Mouse (Mus musculus): ENCODE results near the gene Olfr324. TPM values are rescaled to one million over a fixed set of nuclear protein-coding genes. Genes with fewer than 3 reads are reported as not detected.

The Olfr324 gene
- total and polyA plus RNA-seq, 2 experiments from 2014 or later: 0.04 to 0.49 TPM

DNA sequence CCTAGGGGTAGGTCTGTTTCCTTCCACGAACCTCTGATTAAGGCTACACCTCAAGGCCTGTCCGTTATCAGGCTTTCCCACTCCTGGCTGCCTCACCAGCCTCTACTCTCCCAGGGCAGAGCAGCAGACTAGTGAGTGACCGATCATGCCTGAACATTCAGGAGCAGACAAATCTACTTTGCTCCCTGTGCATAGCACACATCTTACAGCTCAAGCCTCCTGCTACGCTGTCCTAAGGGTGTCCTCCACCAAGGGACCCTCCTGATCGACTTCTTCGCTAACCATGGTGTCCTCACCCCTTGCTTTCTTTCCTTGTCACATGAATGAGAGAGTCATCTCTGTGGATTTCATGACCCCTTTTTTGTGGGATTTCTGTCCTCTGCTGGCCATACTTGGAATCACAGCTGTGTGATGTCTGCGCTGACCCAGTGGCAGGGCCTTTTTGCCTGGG is 7.0 kb upstream of the Olfr324 start:
- H3K27me3 ChIP-seq (ENCODE audit: insufficient read depth, low read length): no peaks in the 10 kb centered on the region
- no peaks in the 10 kb centered on the region for H3K4me1 ChIP-seq (ENCODE audit: insufficient read depth, low read length)
- 60% methylated on average over 7 of the region's 7 CpGs for WGBS

DNA sequence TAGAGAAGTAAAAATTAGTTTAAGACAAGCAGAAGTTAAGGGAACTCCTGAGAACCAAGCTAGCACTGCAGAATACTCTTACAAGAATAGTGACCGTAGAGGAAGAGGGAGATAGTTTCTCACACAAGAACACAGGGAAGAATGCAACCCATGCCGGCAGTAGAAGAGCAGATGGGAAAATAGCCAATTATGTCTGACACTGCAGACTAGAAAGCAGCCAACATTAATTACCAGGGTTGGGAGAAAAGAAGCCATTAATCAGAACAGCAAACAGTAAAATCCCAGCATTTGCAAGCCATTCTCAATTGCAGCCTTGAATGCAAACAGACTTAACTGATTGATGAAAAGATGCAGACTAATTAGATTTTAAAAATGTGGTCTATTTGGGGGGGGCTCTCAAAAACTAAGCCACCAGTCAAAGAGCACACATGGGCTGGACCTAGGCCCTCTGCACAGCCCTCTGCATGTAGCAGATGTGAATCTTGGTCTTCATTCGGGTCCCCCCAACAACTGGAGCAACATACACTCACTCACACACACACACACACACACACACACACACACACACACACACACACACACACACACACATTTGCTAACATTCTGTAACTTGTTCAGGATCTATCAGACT is 6.2 kb upstream of the Olfr324 start:
- H3K9me3 ChIP-seq (ENCODE audit: low read length): no peaks in the 10 kb centered on the region
- H3K27me3 ChIP-seq (ENCODE audit: insufficient read depth, low read length): no peaks in the 10 kb centered on the region
- no peaks in the 10 kb centered on the region for H3K36me3 ChIP-seq (ENCODE audit: insufficient read depth, low read length)
- H3K4me1 ChIP-seq (ENCODE audit: insufficient read depth, low read length): no peaks in the 10 kb centered on the region
- no peak overlapping the region for H3K27ac ChIP-seq (ENCODE audit: low read depth, low read length)
- H3K4me3 ChIP-seq (ENCODE audit: low read depth, low read length): no peak overlapping the region
- TF ChIP-seq CTCF (IDR thresholded peaks at IDR 0.05): no peak
- DNase-seq (ENCODE audit: low spot score) (peak; percentile 46), ATAC-seq (ENCODE audit: low FRiP score) (no peak)
- H3K4me2 ChIP-seq (ENCODE audit: low read depth, low read length, poor library complexity, severe bottlenecking): no peak overlapping the region
- H3K9ac ChIP-seq (replicated peaks; ENCODE audit: low read length, poor library complexity, severe bottlenecking): no peak overlapping the region
- WGBS: 67% methylated on average over 3 of the region's 3 CpGs

More for the DNA sequence above, 7.0 kb upstream of the Olfr324 start:
- no peaks in the 10 kb centered on the region for H3K9me3 ChIP-seq (ENCODE audit: low read length)
- H3K27ac ChIP-seq (ENCODE audit: low read depth, low read length): no peak overlapping the region
- no peak overlapping the region for H3K4me3 ChIP-seq (ENCODE audit: low read depth, low read length)
- ATAC-seq (ENCODE audit: low FRiP score) (no peak), DNase-seq (ENCODE audit: low spot score) (peak; percentile 4)
- H3K4me2 ChIP-seq (ENCODE audit: low read depth, low read length, poor library complexity, severe bottlenecking): no peak overlapping the region
- peak; percentile 79 for TF ChIP-seq CTCF (IDR thresholded peaks at IDR 0.05)
- no peak overlapping the region for H3K9ac ChIP-seq (replicated peaks; ENCODE audit: low read length, poor library complexity, severe bottlenecking)
- H3K36me3 ChIP-seq (ENCODE audit: insufficient read depth, low read length): no peaks in the 10 kb centered on the region

GRCm38 (mm10) chr11:58597837-58598236 is 2.9 kb downstream of the Olfr324 start:
- no peak overlapping the region for H3K4me3 ChIP-seq (ENCODE audit: low read depth, low read length)
- H3K4me1 ChIP-seq (ENCODE audit: insufficient read depth, low read length): no peaks in the 10 kb centered on the region
- no peak overlapping the region for H3K9ac ChIP-seq (replicated peaks; ENCODE audit: low read length, poor library complexity, severe bottlenecking)
- no peak for ATAC-seq (ENCODE audit: low FRiP score)
- no peak overlapping the region for H3K4me2 ChIP-seq (ENCODE audit: low read depth, low read length, poor library complexity, severe bottlenecking)
- 85% methylated on average over 13 of the region's 13 CpGs for WGBS
- TF ChIP-seq CTCF (IDR thresholded peaks at IDR 0.05): no peak
- no peaks in the 10 kb centered on the region for H3K36me3 ChIP-seq (ENCODE audit: insufficient read depth, low read length)
- no peaks in the 10 kb centered on the region for H3K9me3 ChIP-seq (ENCODE audit: low read length)
- DNase-seq (ENCODE audit: low spot score): no peak
- no peak overlapping the region for H3K27ac ChIP-seq (ENCODE audit: low read depth, low read length)
- no peaks in the 10 kb centered on the region for H3K27me3 ChIP-seq (ENCODE audit: insufficient read depth, low read length)

DNA sequence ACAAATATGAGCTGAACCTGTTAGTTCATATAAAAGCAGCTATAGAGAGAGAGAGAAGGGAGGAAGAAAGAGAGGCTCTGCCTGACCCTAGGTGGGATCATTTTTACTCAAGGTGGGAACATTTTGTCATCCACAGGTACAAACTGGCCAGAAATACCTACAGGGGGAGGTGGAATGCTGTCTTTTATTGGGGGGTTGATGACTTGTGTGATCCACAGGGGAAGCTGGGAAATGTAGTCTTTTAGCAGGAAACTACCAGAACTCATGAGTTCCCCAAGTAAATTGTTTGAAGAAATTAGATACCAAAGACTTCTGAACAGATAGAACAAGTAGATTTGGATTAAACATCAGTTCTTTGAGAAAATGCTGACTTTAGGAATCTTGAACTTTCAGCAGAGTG is 7.1 kb downstream of the Olfr324 start:
- DNase-seq (ENCODE audit: low spot score) (no peak), ATAC-seq (ENCODE audit: low FRiP score) (no peak)
- H3K9ac ChIP-seq (replicated peaks; ENCODE audit: low read length, poor library complexity, severe bottlenecking): no peak overlapping the region
- H3K36me3 ChIP-seq (ENCODE audit: insufficient read depth, low read length): no peaks in the 10 kb centered on the region
- H3K9me3 ChIP-seq (ENCODE audit: low read length): no peaks in the 10 kb centered on the region
- H3K4me2 ChIP-seq (ENCODE audit: low read depth, low read length, poor library complexity, severe bottlenecking): no peak overlapping the region
- H3K4me1 ChIP-seq (ENCODE audit: insufficient read depth, low read length): no peaks in the 10 kb centered on the region
- H3K27ac ChIP-seq (ENCODE audit: low read depth, low read length): no peak overlapping the region
- no peak for TF ChIP-seq CTCF (IDR thresholded peaks at IDR 0.05)
- H3K27me3 ChIP-seq (ENCODE audit: insufficient read depth, low read length): no peaks in the 10 kb centered on the region
- H3K4me3 ChIP-seq (ENCODE audit: low read depth, low read length): no peak overlapping the region

DNA sequence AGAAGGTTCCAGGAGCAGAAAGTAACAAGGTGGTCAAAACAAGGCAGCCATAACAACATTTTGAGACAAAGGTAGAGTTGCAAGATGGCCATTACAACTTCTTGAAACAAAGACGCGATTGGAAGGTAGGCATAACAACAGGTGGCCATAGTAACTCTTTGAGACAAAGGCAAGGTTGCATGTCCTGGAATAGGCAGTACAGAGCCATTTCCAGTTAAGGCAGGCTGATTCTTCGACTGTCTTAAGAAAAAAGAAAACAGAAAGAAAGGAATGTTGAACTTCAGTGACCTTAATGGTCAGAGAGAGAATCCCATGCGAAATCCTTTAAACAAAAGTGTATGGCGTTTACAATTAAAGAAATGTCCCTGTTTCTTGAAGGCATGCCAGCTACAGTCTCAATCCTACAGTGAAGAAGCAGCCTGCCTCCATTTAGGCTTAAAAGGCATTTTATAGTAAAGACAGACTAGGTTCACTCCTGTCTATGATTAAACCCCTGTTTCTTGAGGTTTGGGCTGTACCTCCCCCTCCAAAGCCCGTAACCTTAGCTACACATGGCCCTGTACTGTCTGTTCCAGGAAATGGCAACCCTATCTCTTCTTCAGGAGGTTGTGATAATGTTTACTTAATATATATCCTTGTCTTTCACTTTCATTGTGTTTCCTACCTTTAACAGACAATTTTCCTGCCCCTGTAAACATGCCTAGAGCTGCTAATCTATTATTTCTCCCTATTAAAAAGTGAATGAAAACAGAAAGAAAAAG is 8.1 kb downstream of the Olfr324 start:
- H3K27ac ChIP-seq (ENCODE audit: low read depth, low read length): no peak overlapping the region
- no peak overlapping the region for H3K4me3 ChIP-seq (ENCODE audit: low read depth, low read length)
- H3K36me3 ChIP-seq (ENCODE audit: insufficient read depth, low read length): no peaks in the 10 kb centered on the region
- DNase-seq (ENCODE audit: low spot score) (no peak), ATAC-seq (ENCODE audit: low FRiP score) (no peak)
- no peaks in the 10 kb centered on the region for H3K4me1 ChIP-seq (ENCODE audit: insufficient read depth, low read length)
- H3K4me2 ChIP-seq (ENCODE audit: low read depth, low read length, poor library complexity, severe bottlenecking): no peak overlapping the region
- no peak overlapping the region for H3K9ac ChIP-seq (replicated peaks; ENCODE audit: low read length, poor library complexity, severe bottlenecking)
- 83% methylated on average over 6 of the region's 6 CpGs for WGBS
- H3K27me3 ChIP-seq (ENCODE audit: insufficient read depth, low read length): no peaks in the 10 kb centered on the region
- no peaks in the 10 kb centered on the region for H3K9me3 ChIP-seq (ENCODE audit: low read length)
- no peak for TF ChIP-seq CTCF (IDR thresholded peaks at IDR 0.05)

- no peaks in the 10 kb centered on the region for H3K36me3 ChIP-seq (ENCODE audit: insufficient read depth, low read length)
- no peaks in the 10 kb centered on the region for H3K27me3 ChIP-seq (ENCODE audit: insufficient read depth, low read length)
- H3K27ac ChIP-seq (ENCODE audit: low read depth, low read length): no peak overlapping the region
- H3K4me3 ChIP-seq (ENCODE audit: low read depth, low read length): no peak overlapping the region
- no peak overlapping the region for H3K4me2 ChIP-seq (ENCODE audit: low read depth, low read length, poor library complexity, severe bottlenecking)
- TF ChIP-seq CTCF (IDR thresholded peaks at IDR 0.05): no peak
- WGBS: 67% methylated on average over 2 of the region's 2 CpGs
- ATAC-seq (ENCODE audit: low FRiP score) (no peak), DNase-seq (ENCODE audit: low spot score) (no peak)
- H3K9ac ChIP-seq (replicated peaks; ENCODE audit: low read length, poor library complexity, severe bottlenecking): no peak overlapping the region
- no peaks in the 10 kb centered on the region for H3K4me1 ChIP-seq (ENCODE audit: insufficient read depth, low read length)
- H3K9me3 ChIP-seq (ENCODE audit: low read length): no peaks in the 10 kb centered on the region
Observed at GRCm38 (mm10) chr11:58604688-58605087, 9.8 kb downstream of the Olfr324 start.

Measured in midbrain, postnatal 0 days (tissue).